Mouse (Mus musculus): Measurements from ENCODE around the gene Rab37.

Rab37 gene

GRCm38 (mm10) chr11:115200520-115200919 lies 109.3 kb downstream of the Rab37 start:
- DNase-seq: no peak

GRCm38 (mm10) chr11:115202316-115202715 lies 111.1 kb downstream of the Rab37 start:
- DNase-seq: peak; percentile 95

DNA sequence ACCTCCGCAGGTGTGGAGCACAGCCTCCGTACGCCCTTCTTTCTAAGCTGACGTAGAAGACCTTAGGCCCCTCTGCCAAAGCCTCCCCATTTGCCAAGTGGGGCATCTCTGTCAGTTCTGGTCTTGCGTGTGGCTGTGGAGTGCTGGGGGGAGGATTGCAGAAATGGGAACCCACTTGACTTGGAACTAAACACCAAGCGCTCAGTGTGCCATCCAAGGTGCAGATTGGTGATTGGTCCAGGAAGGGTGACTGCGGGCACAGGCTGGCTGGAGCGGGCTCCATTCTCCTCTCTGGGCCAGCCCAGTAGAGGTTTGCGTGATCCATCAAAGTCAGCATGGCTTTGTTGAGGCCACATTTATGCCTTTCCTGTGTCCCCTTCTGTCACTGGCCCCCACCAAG lies 111.5 kb downstream of the Rab37 start:
- peak in 1 of 2 experiments; percentile 69 for DNase-seq

GRCm38 (mm10) chr11:115208126-115208525 lies 116.9 kb downstream of the Rab37 start:
- DNase-seq: peak; percentile 86 to 90

DNA sequence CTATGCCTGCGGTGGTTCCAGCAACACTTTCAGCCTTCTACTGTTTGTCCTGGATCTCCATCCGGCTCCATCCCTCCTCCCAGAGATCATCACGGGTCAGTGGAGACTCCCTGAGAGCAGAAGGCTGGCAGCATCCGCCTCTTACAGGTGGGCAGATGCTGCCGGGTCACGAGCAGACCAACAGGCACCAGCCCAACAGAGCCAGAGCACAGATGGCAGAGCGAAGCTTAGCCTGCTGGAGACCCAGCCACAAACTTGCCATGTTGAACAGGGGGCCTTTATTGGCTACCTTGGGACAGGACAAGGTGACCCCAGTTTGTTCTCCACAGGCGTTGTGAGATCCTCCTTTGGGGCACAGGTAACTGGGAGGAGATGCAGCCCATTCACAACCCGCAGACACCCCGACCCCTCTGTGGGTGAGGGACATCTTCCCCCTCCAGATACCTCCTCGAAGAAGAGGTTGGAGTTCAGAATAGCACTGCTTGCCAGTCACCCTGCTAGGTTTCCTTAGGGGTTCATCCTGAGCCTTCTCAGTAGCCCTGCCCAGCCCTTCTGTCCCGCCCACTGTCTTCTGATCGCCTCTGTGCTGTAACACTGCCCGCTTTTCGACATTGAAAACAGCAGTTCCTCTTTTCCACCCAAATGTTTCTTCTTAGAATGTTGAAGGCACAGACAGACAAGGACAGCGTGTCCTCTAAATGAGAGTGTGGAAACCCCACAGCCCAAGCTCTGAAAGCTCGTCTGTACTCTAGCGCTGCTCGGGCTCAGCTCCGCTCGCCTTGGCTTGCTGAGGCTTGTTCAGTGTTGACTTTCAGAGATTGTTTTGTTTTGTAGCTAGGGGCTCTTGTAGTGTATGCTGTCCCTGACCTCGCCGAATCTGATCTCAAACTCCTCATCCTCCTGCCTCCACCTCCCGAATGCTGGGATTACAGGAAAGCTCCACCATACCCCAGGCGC lies 117.8 kb downstream of the Rab37 start:
- DNase-seq: peak; percentile 85 to 87

GRCm38 (mm10) chr11:115209958-115210357 lies 118.7 kb downstream of the Rab37 start:
- peak in 1 of 2 experiments; percentile 39 for DNase-seq

Data from cerebellum, postnatal 10 days (tissue).